In genomic region chr13:89838635-89839034, GRCm38 (mm10) we compare ENCODE assay signal across 16 mouse cellular contexts.
"Had no signal": no experiment of that assay in that cellular context is flagged by ENCODE, and none has a peak within 500 bp of the region (broad histone marks: within the 10 kb centered on the region; RNA-seq: fewer than 3 reads in every experiment).

No protein-coding gene starts in this region.

- H3K4me3 ChIP-seq: midbrain, embryonic 10.5 days; midbrain, embryonic 12.5 days; midbrain, embryonic 15.5 days; neural tube, embryonic 12.5 days had no signal

- H3K9ac ChIP-seq: lung, embryonic 14.5 days; midbrain, embryonic 12.5 days; midbrain, embryonic 15.5 days; neural tube, embryonic 12.5 days had no signal

- H3K27me3 ChIP-seq: midbrain, embryonic 12.5 days; midbrain, embryonic 15.5 days; neural tube, embryonic 12.5 days had no signal

- H3K4me1 ChIP-seq: midbrain, embryonic 10.5 days; midbrain, embryonic 12.5 days; midbrain, embryonic 15.5 days; neural tube, embryonic 12.5 days had no signal

- DNase-seq: lung, adult 18-20 months; lung, embryonic 14.5 days; lung, postnatal 10 days; lung, postnatal 4 days; retina, postnatal 1 day; right cerebral cortex, adult 18-20 months; right cerebral cortex, postnatal 25 days; right cerebral cortex, postnatal 4 days; spleen, adult 18-20 months; thymus, adult 18-20 months; thymus, postnatal 14 days; thymus, postnatal 36 days had no signal

- H3K36me3 ChIP-seq: midbrain, embryonic 10.5 days; midbrain, embryonic 12.5 days; midbrain, embryonic 15.5 days; neural tube, embryonic 12.5 days had no signal

- ATAC-seq: midbrain, embryonic 15.5 days had no signal

- H3K9me3 ChIP-seq: midbrain, embryonic 10.5 days; midbrain, embryonic 12.5 days; midbrain, embryonic 15.5 days; neural tube, embryonic 12.5 days had no signal

- H3K27ac ChIP-seq: midbrain, embryonic 10.5 days; midbrain, embryonic 12.5 days; midbrain, embryonic 15.5 days; neural tube, embryonic 12.5 days had no signal

- H3K4me2 ChIP-seq: lung, embryonic 14.5 days; midbrain, embryonic 12.5 days; midbrain, embryonic 15.5 days; neural tube, embryonic 12.5 days had no signal
